Mouse (Mus musculus) MEL (cell line): ENCODE results near the gene Hoxc5. TPM values are rescaled to one million over a fixed set of nuclear protein-coding genes. Genes with fewer than 3 reads are reported as not detected.
A peak's percentile ranks its signal among the peaks of the same experiment; 100 is the strongest.

ENCODE experiments used
- DNase-seq: peaks from one replicate; pipeline ENCODE4 v3.0.0; 2011; ENCODE audit warnings: low read depth, low spot score
- H3K27ac ChIP-seq: 2 replicates; pipeline ENCODE4 v1.5.1; 2012; ENCODE audit warnings: low read depth, mild to moderate bottlenecking, control low read depth, low read length, moderate library complexity; ENCODE audit not compliant: control insufficient read depth
- H3K27me3 ChIP-seq, 2 experiments: fragments of 150-350 bp in 1 of 2; sonication (generic) in 1 of 2; 2 replicates each; pipeline ENCODE4 v1.6.1; 2012; ENCODE audit warnings: low read length in 2 of 2, mild to moderate bottlenecking in 2 of 2, improper control_type of control experiment in 1 of 2, moderate library complexity in 1 of 2; ENCODE audit not compliant: insufficient read depth in 2 of 2, control insufficient read depth in 1 of 2
- H3K36me3 ChIP-seq, 2 experiments: 2 replicates each; pipeline ENCODE4 v1.6.1; 2012 to 2014; ENCODE audit warnings: low read length in 2 of 2, improper control_type of control experiment in 1 of 2, inconsistent platforms in 1 of 2, mild to moderate bottlenecking in 1 of 2; ENCODE audit not compliant: insufficient read depth in 2 of 2, control insufficient read depth in 1 of 2
- H3K4me1 ChIP-seq, 2 experiments: fragments of 150-350 bp in 1 of 2; sonication (generic) in 1 of 2; 2 replicates each; pipeline ENCODE4 v1.6.1; 2012; ENCODE audit warnings: low read length in 2 of 2, improper control_type of control experiment in 1 of 2, mild to moderate bottlenecking in 1 of 2; ENCODE audit not compliant: insufficient read depth in 2 of 2, control insufficient read depth in 1 of 2
- H3K4me3 ChIP-seq, 2 experiments: fragments of 150-350 bp in 1 of 2; sonication (generic) in 1 of 2; 2 replicates each; pipeline ENCODE4 v1.5.1; 2012; ENCODE audit warnings: low read depth in 2 of 2, low read length in 2 of 2, mild to moderate bottlenecking in 2 of 2, moderate library complexity in 2 of 2, control low read depth in 1 of 2, improper control_type of control experiment in 1 of 2; ENCODE audit not compliant: control insufficient read depth in 1 of 2, insufficient read depth in 1 of 2
- H3K79me2 ChIP-seq: 2 replicates; pipeline ENCODE4 v1.6.1; 2012; ENCODE audit warnings: mild to moderate bottlenecking, low read length, moderate library complexity; ENCODE audit not compliant: control insufficient read depth, poor library complexity, insufficient read depth
- H3K9ac ChIP-seq: 2 replicates; pipeline ENCODE4 v1.6.1; 2012; ENCODE audit warnings: low read depth, mild to moderate bottlenecking, control low read depth, low read length, moderate library complexity; ENCODE audit not compliant: control insufficient read depth, poor library complexity, severe bottlenecking
- H3K9me3 ChIP-seq: fragments of 150-350 bp; sonication (generic); replicated peaks from 2 replicates; pipeline ENCODE4 v1.6.1; 2012; ENCODE audit warnings: mild to moderate bottlenecking, low read length, improper control_type of control experiment, moderate library complexity; ENCODE audit not compliant: insufficient read depth
- BHLHE40 ChIP-seq: IDR thresholded peaks from 2 replicates; pipeline ENCODE4 v1.6.1; 2012; ENCODE audit warnings: low read depth, mild to moderate bottlenecking, inconsistent platforms, low read length, improper control_type of control experiment, borderline replicate concordance
- CHD1 ChIP-seq: IDR thresholded peaks from 2 replicates; pipeline ENCODE4 v1.6.1; 2012; ENCODE audit warnings: low read depth, mild to moderate bottlenecking, inconsistent platforms, low read length, improper control_type of control experiment
- CTCF ChIP-seq, 3 experiments: IDR thresholded peaks in 2 of 3; conservative IDR thresholded peaks in 1 of 3; 2 replicates each; pipeline ENCODE4 v1.5.1; 2011 to 2012; ENCODE audit warnings: low read length in 3 of 3, low read depth in 2 of 3, mild to moderate bottlenecking in 2 of 3, improper control_type of control experiment in 1 of 3, inconsistent platforms in 1 of 3, mixed read lengths in 1 of 3, moderate library complexity in 1 of 3; ENCODE audit not compliant: control insufficient read depth in 1 of 3, insufficient read depth in 1 of 3, poor library complexity in 1 of 3, severe bottlenecking in 1 of 3
- ELF1 ChIP-seq: IDR thresholded peaks from 2 replicates; pipeline ENCODE4 v1.6.1; 2014; ENCODE audit warnings: low read depth, mild to moderate bottlenecking, inconsistent platforms, low read length, improper control_type of control experiment, moderate library complexity
- EP300 ChIP-seq, 2 experiments: IDR thresholded peaks; 2 replicates each; pipeline ENCODE4 v1.6.1; 2011; ENCODE audit warnings: improper control_type of control experiment in 2 of 2, low read length in 2 of 2, low read depth in 1 of 2, mild to moderate bottlenecking in 1 of 2
- ETS1 ChIP-seq: IDR thresholded peaks from 2 replicates; pipeline ENCODE4 v1.6.1; 2012; ENCODE audit warnings: low read depth, mild to moderate bottlenecking, inconsistent platforms, low read length, improper control_type of control experiment, moderate library complexity
- GATA1 ChIP-seq: IDR thresholded peaks from 2 replicates; pipeline ENCODE4 v1.6.1; 2011; ENCODE audit warnings: low read depth, low read length, improper control_type of control experiment
- HCFC1 ChIP-seq: IDR thresholded peaks from 2 replicates; pipeline ENCODE4 v1.6.1; 2012; ENCODE audit warnings: low read depth, mild to moderate bottlenecking, inconsistent platforms, low read length, improper control_type of control experiment, moderate library complexity
- JUND ChIP-seq: IDR thresholded peaks from 2 replicates; pipeline ENCODE4 v1.6.1; 2011; ENCODE audit warnings: low read depth, mild to moderate bottlenecking, improper control_type of control experiment, low read length
- KAT2A ChIP-seq: conservative IDR thresholded peaks from 2 replicates; pipeline ENCODE4 v1.6.1; 2012; ENCODE audit warnings: low read depth, low read length, improper control_type of control experiment, inconsistent platforms
- MAFK ChIP-seq: IDR thresholded peaks from 2 replicates; pipeline ENCODE4 v1.6.1; 2011; ENCODE audit warnings: low read depth, mild to moderate bottlenecking, low read length, improper control_type of control experiment, borderline replicate concordance
- MAX ChIP-seq: IDR thresholded peaks from 2 replicates; pipeline ENCODE4 v1.6.1; 2011; ENCODE audit warnings: low read length, improper control_type of control experiment
- MEF2A ChIP-seq: IDR thresholded peaks from 2 replicates; pipeline ENCODE4 v1.6.1; 2014; ENCODE audit warnings: low read depth, mild to moderate bottlenecking, inconsistent platforms, low read length, improper control_type of control experiment; ENCODE audit not compliant: poor library complexity, insufficient replicate concordance, severe bottlenecking; ENCODE audit errors: extremely low read depth
- MXI1 ChIP-seq: IDR thresholded peaks from 2 replicates; pipeline ENCODE4 v1.6.1; 2011; ENCODE audit warnings: mild to moderate bottlenecking, low read depth, low read length, improper control_type of control experiment
- MYB ChIP-seq: IDR thresholded peaks from 2 replicates; pipeline ENCODE4 v1.6.1; 2011; ENCODE audit warnings: mild to moderate bottlenecking, low read depth, low read length, improper control_type of control experiment
- MYC ChIP-seq: IDR thresholded peaks from 2 replicates; pipeline ENCODE4 v1.6.1; 2011; ENCODE audit warnings: low read depth, mild to moderate bottlenecking, low read length, improper control_type of control experiment, moderate library complexity
- NRF1 ChIP-seq: IDR thresholded peaks from 2 replicates; pipeline ENCODE4 v1.6.1; 2014; ENCODE audit warnings: low read depth, mild to moderate bottlenecking, inconsistent platforms, low read length, improper control_type of control experiment, moderate library complexity; ENCODE audit not compliant: poor library complexity, insufficient read depth, severe bottlenecking
- POLR2AphosphoS2 ChIP-seq: IDR thresholded peaks from 2 replicates; pipeline ENCODE4 v1.6.1; 2011; ENCODE audit warnings: low read length, improper control_type of control experiment
- POLR2AphosphoS5 ChIP-seq: IDR thresholded peaks from 2 replicates; pipeline ENCODE4 v1.6.1; 2012; ENCODE audit warnings: low read depth, borderline replicate concordance, mild to moderate bottlenecking, inconsistent platforms, low read length, moderate library complexity, mixed read lengths
- RAD21 ChIP-seq: IDR thresholded peaks from 2 replicates; pipeline ENCODE4 v1.6.1; 2011; ENCODE audit warnings: mild to moderate bottlenecking, low read depth, low read length, improper control_type of control experiment
- RCOR1 ChIP-seq: IDR thresholded peaks from 2 replicates; pipeline ENCODE4 v1.6.1; 2012; ENCODE audit warnings: low read depth, mild to moderate bottlenecking, inconsistent platforms, low read length, improper control_type of control experiment
- SIN3A ChIP-seq: IDR thresholded peaks from 2 replicates; pipeline ENCODE4 v1.6.1; 2012; ENCODE audit warnings: low read length, improper control_type of control experiment, inconsistent platforms
- SMC3 ChIP-seq: IDR thresholded peaks from 2 replicates; pipeline ENCODE4 v1.6.1; 2011; ENCODE audit warnings: low read depth, low read length, improper control_type of control experiment
- TBP ChIP-seq: IDR thresholded peaks from 2 replicates; pipeline ENCODE4 v1.8.0; 2011; ENCODE audit warnings: low read depth, low read length, improper control_type of control experiment
- UBTF ChIP-seq: IDR thresholded peaks from 2 replicates; pipeline ENCODE4 v1.6.1; 2012; ENCODE audit warnings: low read depth, mild to moderate bottlenecking, inconsistent platforms, low read length, improper control_type of control experiment, moderate library complexity, borderline replicate concordance; ENCODE audit not compliant: insufficient read depth
- USF1 ChIP-seq: IDR thresholded peaks from 2 replicates; pipeline ENCODE4 v1.6.1; 2014; ENCODE audit warnings: low read depth, mild to moderate bottlenecking, inconsistent platforms, low read length, improper control_type of control experiment, moderate library complexity
- ZC3H11A ChIP-seq: IDR thresholded peaks from 2 replicates; pipeline ENCODE4 v1.6.1; 2012; ENCODE audit warnings: low read depth, mild to moderate bottlenecking, inconsistent platforms, low read length, improper control_type of control experiment
- ZMIZ1 ChIP-seq: IDR thresholded peaks from 2 replicates; pipeline ENCODE4 v1.6.1; 2012; ENCODE audit warnings: low read depth, mild to moderate bottlenecking, inconsistent platforms, low read length, improper control_type of control experiment, moderate library complexity
- polyA plus RNA-seq, 2 experiments: library from polyadenylated mRNA; stranded (reverse) in 1 of 2; unstranded in 1 of 2; fragments of >175 nt in 1 of 2; fragments of >200 nt in 1 of 2; gene quantifications; 2 replicates each; pipeline versions ENCODE4 v1.2.1 to v1.2.4; 2012; ENCODE audit warnings: low replicate concordance in 2 of 2, low read depth in 1 of 2; ENCODE audit not compliant: insufficient read length in 2 of 2, insufficient read depth in 1 of 2, missing spikeins in 1 of 2
- total RNA-seq: library from RNA; depleted of rRNA; stranded (reverse); fragments of 300-350 nt; gene quantifications from 2 replicates; pipeline ENCODE4 v1.2.3, GENCODE M21; 2012

Hoxc5 gene
- total and polyA plus RNA-seq, 3 experiments, result 0.46 to 3.0 TPM; not detected in 1

GRCm38 (mm10) chr15:102984925-102985324 lies 17.7 kb downstream of the Hoxc5 start:
- no peaks in the 10 kb centered on the region for H3K27me3 ChIP-seq
- no peaks in the 10 kb centered on the region for H3K9me3 ChIP-seq
- no peak overlapping the region for H3K9ac ChIP-seq
- no peak for TF ChIP-seq POLR2AphosphoS5
- no peak for TF ChIP-seq KAT2A
- no peak for TF ChIP-seq ETS1
- no peak for TF ChIP-seq USF1
- no peak for TF ChIP-seq EP300 (IDR thresholded peaks at IDR 0.05; ENCODE audit: low read depth in 1 of 2, low read length in 2 of 2)
- no peak for TF ChIP-seq MEF2A
- no peak for TF ChIP-seq CHD1
- no peak for TF ChIP-seq NRF1
- no peak for TF ChIP-seq MYC
- no peak for TF ChIP-seq RCOR1
- TF ChIP-seq MYB, result no peak
- TF ChIP-seq MAFK, result no peak
- no peak for TF ChIP-seq ZMIZ1
- no peak for TF ChIP-seq MAX
- TF ChIP-seq JUND, result no peak
- TF ChIP-seq CTCF (IDR thresholded peaks at IDR 0.05 in 2 of 3, conservative IDR thresholded peaks at IDR 0.05 in 1 of 3; ENCODE audit: control insufficient read depth in 1 of 3, insufficient read depth in 1 of 3, low read depth in 2 of 3, low read length in 3 of 3, poor library complexity in 1 of 3, severe bottlenecking in 1 of 3), result no peak
- no peak for TF ChIP-seq ELF1
- TF ChIP-seq, all 39 proteins: peak for 0
- H3K27ac ChIP-seq, result no peak overlapping the region
- no peak for DNase-seq
- H3K4me3 ChIP-seq, result no peak overlapping the region
- H3K36me3 ChIP-seq, result peaks cover 0 to 4% of the 10 kb centered on the region in 2 experiments; a peak in 2 of 4 replicates
- H3K79me2 ChIP-seq, result peaks cover 14% of the 10 kb centered on the region
- peaks cover 0 to 6% of the 10 kb centered on the region in 2 experiments; a peak in 2 of 4 replicates for H3K4me1 ChIP-seq

GRCm38 (mm10) chr15:102987124-102987833 lies 20.0 kb downstream of the Hoxc5 start:
- Histone ChIP-seq H3K27ac (no peak overlapping the region), H3K4me3 (no peak overlapping the region), H3K9me3 (no peaks in the 10 kb centered on the region), H3K79me2 (no peaks in the 10 kb centered on the region), H3K9ac (peak overlapping the region; percentile 48), H3K27me3 (no peaks in the 10 kb centered on the region), H3K36me3 (peaks cover 0 to 3% of the 10 kb centered on the region in 2 experiments; a peak in 2 of 4 replicates), H3K4me1 (0 out of 4 replicates have a peak, but pooled peaks cover 0 to 4% of the 10 kb centered on the region in 2 experiments)
- TF ChIP-seq RAD21 (peak; percentile 97), EP300 (IDR thresholded peaks at IDR 0.05; ENCODE audit: low read depth in 1 of 2, low read length in 2 of 2) (no peak), CHD1 (no peak), TBP (no peak), ZC3H11A (peak; percentile 98), UBTF (no peak), BHLHE40 (no peak), MXI1 (no peak), POLR2AphosphoS2 (no peak; the same call in 1 of the 2 replicates), KAT2A (no peak), SMC3 (peak; percentile 98), SIN3A (no peak; the same call in 1 of the 2 replicates), HCFC1 (0 out of 2 replicates have a peak, but pooled peaks have one; percentile 18), CTCF (IDR thresholded peaks at IDR 0.05 in 2 of 3, conservative IDR thresholded peaks at IDR 0.05 in 1 of 3; ENCODE audit: control insufficient read depth in 1 of 3, insufficient read depth in 1 of 3, low read depth in 2 of 3, low read length in 3 of 3, poor library complexity in 1 of 3, severe bottlenecking in 1 of 3) (peak; percentile 85 to 99 (median 98)), GATA1 (no peak), ZMIZ1 (no peak)
- DNase-seq, result peak; percentile 90
